Mouse (Mus musculus): Measurements from ENCODE around the gene Krtap5-5. TPM values are rescaled to one million over a fixed set of nuclear protein-coding genes. Genes with fewer than 3 reads are reported as not detected.

Gene Krtap5-5
- polyA plus RNA-seq, 1 experiment from 2014 or later: not detected

DNA sequence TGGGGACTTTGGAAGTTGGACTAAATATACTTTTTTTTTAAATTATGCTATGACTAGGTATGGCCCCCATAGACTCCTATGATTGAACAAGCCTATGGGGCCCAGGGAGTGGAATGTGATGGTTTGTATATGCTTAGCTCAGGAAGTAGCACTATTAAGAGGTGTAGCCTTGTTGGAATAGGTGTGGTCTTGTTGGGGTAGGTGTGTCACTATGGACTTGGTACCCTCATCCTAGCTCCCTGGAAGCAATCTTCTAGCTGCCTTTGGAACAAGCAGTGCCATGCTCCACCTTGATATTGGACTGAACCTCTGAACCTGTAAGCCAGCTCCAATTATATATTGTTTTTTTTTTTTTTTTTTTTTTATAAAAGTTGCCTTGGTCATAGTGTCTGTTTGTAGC lies 24.3 kb downstream of the Krtap5-5 start:
- no peak for ATAC-seq
- Histone ChIP-seq H3K36me3 (no peaks in the 10 kb centered on the region), H3K4me3 (no peak overlapping the region), H3K27ac (no peak overlapping the region), H3K27me3 (replicated peaks) (0 out of 2 replicates have a peak, but pooled peaks cover 3% of the 10 kb centered on the region), H3K9me3 (replicated peaks) (no peaks in the 10 kb centered on the region), H3K4me1 (no peaks in the 10 kb centered on the region), H3K9ac (no peak overlapping the region), H3K4me2 (no peak overlapping the region)

DNA sequence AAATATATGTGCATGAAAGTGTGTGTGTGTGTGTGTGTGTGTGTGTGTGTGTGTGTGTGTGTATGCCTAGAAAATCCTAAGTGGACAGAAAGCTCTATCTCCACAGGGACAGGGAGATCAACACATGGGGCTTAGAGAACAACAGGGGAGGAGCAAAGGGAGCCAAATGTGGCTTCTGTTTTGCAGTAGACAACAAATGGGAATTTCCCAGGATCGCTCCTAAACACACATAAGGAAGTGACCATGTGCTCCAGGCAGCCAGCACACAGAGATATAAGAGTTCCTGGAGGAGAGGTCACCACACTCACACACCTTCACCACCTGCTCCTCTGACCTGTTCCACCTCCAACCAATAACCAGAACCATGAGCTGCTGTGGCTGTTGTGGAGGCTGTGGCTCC lies 28.7 kb downstream of the Krtap5-5 start, which contains the start of gene Krtap5-3:
Gene Krtap5-3 (plus strand): TSS at position 301 of the 400 bp plus-strand sequence.
- H3K4me2 ChIP-seq: no peak within 1 kb of the TSS
- no peak within 1 kb of the TSS for H3K27ac ChIP-seq
- H3K4me3 ChIP-seq: no peak within 1 kb of the TSS
- no peaks in the 10 kb centered on the region for H3K4me1 ChIP-seq
- 0% methylated on average over 1 of the region's 1 CpGs for WGBS (ENCODE audit: insufficient replicate concordance)
- H3K9ac ChIP-seq: no peak within 1 kb of the TSS
- ATAC-seq: no peak
- no peaks in the 10 kb centered on the region for H3K9me3 ChIP-seq (replicated peaks)
- no peaks in the 10 kb centered on the region for H3K27me3 ChIP-seq (replicated peaks)
- H3K36me3 ChIP-seq: no peaks in the 10 kb centered on the region

DNA sequence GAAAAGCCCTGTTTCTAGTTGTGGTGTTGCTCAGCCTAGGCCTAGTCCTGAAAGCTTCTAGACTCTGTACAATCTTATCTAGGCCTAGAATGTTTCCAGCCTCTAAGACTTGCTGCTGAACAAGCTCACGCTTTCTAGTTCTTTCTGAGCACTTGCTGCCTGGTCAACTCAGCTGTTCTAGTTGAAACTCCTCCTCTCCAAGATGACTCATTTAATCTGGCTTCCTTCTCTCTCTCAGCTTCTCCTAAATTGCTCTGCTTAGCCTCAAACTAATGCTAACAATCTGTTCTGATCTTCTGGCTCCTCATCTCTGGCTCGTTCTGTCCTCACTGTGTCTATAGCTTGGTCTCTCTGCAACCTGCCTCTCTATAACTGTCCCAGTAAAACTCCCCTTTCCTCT lies 31.0 kb downstream of the Krtap5-5 start:
- 49% methylated on average over 2 of the region's 2 CpGs for WGBS (ENCODE audit: insufficient replicate concordance)
- ATAC-seq: no peak

DNA sequence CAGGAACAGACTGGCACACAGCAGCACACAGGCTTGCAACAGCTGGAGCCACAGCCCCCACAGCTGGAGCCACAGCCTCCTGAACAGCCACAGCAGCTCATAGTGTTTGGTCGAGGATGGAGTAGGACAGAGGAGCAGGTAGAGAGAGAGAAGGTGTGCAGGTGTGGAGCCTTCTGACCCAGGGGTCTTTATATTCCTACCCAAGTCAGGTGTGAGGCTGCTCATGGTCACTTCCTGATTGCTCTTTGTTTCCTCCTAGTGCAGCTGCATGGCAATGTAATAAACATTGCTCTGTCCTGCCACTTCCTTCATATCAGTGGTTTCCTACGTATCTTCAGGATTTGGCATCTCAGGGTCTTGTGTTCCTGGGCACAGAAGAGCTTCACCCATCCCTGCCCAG lies 39.5 kb downstream of the Krtap5-5 start, which contains the start of gene Gm10153:
Gene Gm10153 (minus strand): TSS at position 101 of the 400 bp plus-strand sequence.
- Histone ChIP-seq H3K9ac (no peak within 1 kb of the TSS), H3K27me3 (replicated peaks) (no peaks in the 10 kb centered on the region; the same call in 1 of the 2 replicates), H3K27ac (no peak within 1 kb of the TSS), H3K4me3 (no peak within 1 kb of the TSS), H3K9me3 (replicated peaks) (0 out of 2 replicates have a peak, but pooled peaks cover 3% of the 10 kb centered on the region), H3K4me1 (no peaks in the 10 kb centered on the region), H3K36me3 (no peaks in the 10 kb centered on the region), H3K4me2 (no peak within 1 kb of the TSS)
- 22% methylated on average over 2 of the region's 2 CpGs for WGBS (ENCODE audit: insufficient replicate concordance)
- ATAC-seq: no peak

More for the DNA sequence above, 31.0 kb downstream of the Krtap5-5 start:
- Histone ChIP-seq H3K4me2 (no peak overlapping the region), H3K27me3 (replicated peaks) (no peaks in the 10 kb centered on the region), H3K9ac (no peak overlapping the region), H3K9me3 (replicated peaks) (0 out of 2 replicates have a peak, but pooled peaks cover 3% of the 10 kb centered on the region), H3K4me3 (no peak overlapping the region), H3K36me3 (no peaks in the 10 kb centered on the region), H3K4me1 (no peaks in the 10 kb centered on the region), H3K27ac (no peak overlapping the region)

DNA sequence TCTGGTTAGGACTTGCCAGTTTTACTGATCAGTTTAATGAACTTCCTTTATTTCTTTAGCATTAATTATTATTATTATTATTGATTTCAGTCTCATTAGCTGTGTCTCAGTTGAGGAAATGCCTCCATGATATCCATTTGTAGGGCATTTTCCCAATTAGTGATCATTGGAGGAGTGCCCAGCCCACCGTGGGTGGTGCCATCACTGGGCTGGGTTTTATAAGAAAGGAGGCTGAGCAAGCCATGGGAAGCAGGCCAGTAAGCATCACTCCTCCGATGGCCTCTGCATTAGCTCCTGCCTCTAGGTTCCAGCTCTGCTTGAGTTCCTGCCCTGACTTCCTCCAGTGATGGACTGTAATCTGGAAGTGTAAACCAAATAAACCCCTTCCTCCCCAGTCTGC lies 41.6 kb downstream of the Krtap5-5 start:
- WGBS (ENCODE audit: insufficient replicate concordance): 62% methylated on average over 2 of the region's 2 CpGs
- no peak for ATAC-seq
- H3K36me3 ChIP-seq: no peaks in the 10 kb centered on the region

DNA sequence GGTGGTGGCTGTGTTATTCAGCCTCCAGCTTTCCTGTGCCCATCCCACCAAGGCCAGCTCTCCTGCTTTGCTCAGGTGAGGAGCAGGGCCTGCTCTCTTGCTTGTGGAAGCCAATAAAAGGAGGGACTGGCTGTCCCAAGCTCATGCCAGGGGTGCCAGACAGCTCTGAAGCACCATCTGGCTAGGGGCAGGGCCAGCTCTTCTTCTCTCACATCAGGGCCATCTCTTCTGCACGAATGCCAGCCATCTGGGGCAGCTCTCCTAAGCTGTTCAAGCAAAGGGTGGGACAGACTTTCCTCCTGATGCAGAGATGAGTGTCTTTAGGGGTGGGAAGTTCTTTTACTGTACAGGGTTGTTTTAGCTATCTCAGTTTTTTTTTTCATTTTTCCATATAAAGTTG lies 48.8 kb downstream of the Krtap5-5 start:
- no peak overlapping the region for H3K27ac ChIP-seq
- no peak overlapping the region for H3K4me2 ChIP-seq
- no peaks in the 10 kb centered on the region for H3K27me3 ChIP-seq (replicated peaks)
- no peaks in the 10 kb centered on the region for H3K36me3 ChIP-seq
- WGBS (ENCODE audit: insufficient replicate concordance): 15% methylated on average over 1 of the region's 1 CpGs
- no peak for ATAC-seq
- no peaks in the 10 kb centered on the region for H3K4me1 ChIP-seq
- H3K9me3 ChIP-seq (replicated peaks): no peaks in the 10 kb centered on the region
- H3K4me3 ChIP-seq: no peak overlapping the region
- no peak overlapping the region for H3K9ac ChIP-seq

More for the DNA sequence above, 41.6 kb downstream of the Krtap5-5 start:
- H3K4me2 ChIP-seq: no peak overlapping the region
- no peak overlapping the region for H3K9ac ChIP-seq
- no peaks in the 10 kb centered on the region for H3K9me3 ChIP-seq (replicated peaks)
- H3K4me1 ChIP-seq: no peaks in the 10 kb centered on the region
- H3K27ac ChIP-seq: no peak overlapping the region
- H3K4me3 ChIP-seq: no peak overlapping the region
- H3K27me3 ChIP-seq (replicated peaks): no peaks in the 10 kb centered on the region; the same call in 1 of the 2 replicates

Other genes with a start within 250 kb of the Krtap5-5 start
- gene Mob2, start 168.9 kb downstream of the Krtap5-5 start, polyA plus RNA-seq (2016; fragmentation: Nextera tagmentation; extraction: Ambion mirVana): 62.9 and 64.6 TPM in 2 replicates
- 7.4 and 7.5 TPM in 2 replicates for gene Dusp8, start 134.1 kb downstream of the Krtap5-5 start, polyA plus RNA-seq (2016; fragmentation: Nextera tagmentation; extraction: Ambion mirVana)
- not detected in 2 replicates for gene Gm45618, start 109.2 kb downstream of the Krtap5-5 start, polyA plus RNA-seq (2016; fragmentation: Nextera tagmentation; extraction: Ambion mirVana)
- not detected in 2 replicates for gene Gm39115, start 93.9 kb downstream of the Krtap5-5 start, polyA plus RNA-seq (2016; fragmentation: Nextera tagmentation; extraction: Ambion mirVana)
- gene Gm45337, start 85.4 kb downstream of the Krtap5-5 start, polyA plus RNA-seq (2016; fragmentation: Nextera tagmentation; extraction: Ambion mirVana): not detected in 2 replicates
- not detected in 2 replicates for gene Gm29735, start 72.9 kb downstream of the Krtap5-5 start, polyA plus RNA-seq (2016; fragmentation: Nextera tagmentation; extraction: Ambion mirVana)
- not detected in 2 replicates for gene Gm4553, start 64.2 kb downstream of the Krtap5-5 start, polyA plus RNA-seq (2016; fragmentation: Nextera tagmentation; extraction: Ambion mirVana)
- gene Krtap5-2, start 54.0 kb downstream of the Krtap5-5 start, polyA plus RNA-seq (2016; fragmentation: Nextera tagmentation; extraction: Ambion mirVana): not detected in 2 replicates
- not detected in 2 replicates for gene Gm10153, start 39.6 kb downstream of the Krtap5-5 start, polyA plus RNA-seq (2016; fragmentation: Nextera tagmentation; extraction: Ambion mirVana)
- not detected in 2 replicates for gene Krtap5-3, start 28.6 kb downstream of the Krtap5-5 start, polyA plus RNA-seq (2016; fragmentation: Nextera tagmentation; extraction: Ambion mirVana)
- gene Gm7579, start 18.1 kb downstream of the Krtap5-5 start, polyA plus RNA-seq (2016; fragmentation: Nextera tagmentation; extraction: Ambion mirVana): not detected in 2 replicates
- gene Gm40460, start 11.1 kb upstream of the Krtap5-5 start, polyA plus RNA-seq (2016; fragmentation: Nextera tagmentation; extraction: Ambion mirVana): not detected in 2 replicates
- not detected in 2 replicates for gene Gm2431, start 28.4 kb upstream of the Krtap5-5 start, polyA plus RNA-seq (2016; fragmentation: Nextera tagmentation; extraction: Ambion mirVana)
- not detected in 2 replicates for gene Gm4559, start 44.4 kb upstream of the Krtap5-5 start, polyA plus RNA-seq (2016; fragmentation: Nextera tagmentation; extraction: Ambion mirVana)
- gene Krtap5-1, start 67.1 kb upstream of the Krtap5-5 start, polyA plus RNA-seq (2016; fragmentation: Nextera tagmentation; extraction: Ambion mirVana): not detected in 2 replicates
- gene Krtap5-4, start 73.6 kb upstream of the Krtap5-5 start, polyA plus RNA-seq (2016; fragmentation: Nextera tagmentation; extraction: Ambion mirVana): not detected in 2 replicates
- 1.5 and 2.5 TPM in 2 replicates for gene Ifitm10, start 143.8 kb upstream of the Krtap5-5 start, polyA plus RNA-seq (2016; fragmentation: Nextera tagmentation; extraction: Ambion mirVana)
- 1.4 TPM in 1 of 2 replicates, not detected in the other for gene Gm49369, start 152.7 kb upstream of the Krtap5-5 start, polyA plus RNA-seq (2016; fragmentation: Nextera tagmentation; extraction: Ambion mirVana)
- 289 and 295 TPM in 2 replicates for gene Ctsd, start 158.1 kb upstream of the Krtap5-5 start, polyA plus RNA-seq (2016; fragmentation: Nextera tagmentation; extraction: Ambion mirVana)
- not detected in 2 replicates for gene Syt8, start 204.9 kb upstream of the Krtap5-5 start, polyA plus RNA-seq (2016; fragmentation: Nextera tagmentation; extraction: Ambion mirVana)
- 1.8 and 2.4 TPM in 2 replicates for gene Tnni2, start 211.8 kb upstream of the Krtap5-5 start, polyA plus RNA-seq (2016; fragmentation: Nextera tagmentation; extraction: Ambion mirVana)
- gene Lsp1, start 230.8 kb upstream of the Krtap5-5 start, polyA plus RNA-seq (2016; fragmentation: Nextera tagmentation; extraction: Ambion mirVana): 16.7 and 17.0 TPM in 2 replicates